Mouse (Mus musculus): Measurements from ENCODE around the gene Dcbld2. TPM values are rescaled to one million over a fixed set of nuclear protein-coding genes. Genes with fewer than 3 reads are reported as not detected.

Dcbld2 gene
- total and polyA plus RNA-seq, 2 experiments from 2014 or later = 4.1 to 26.5 TPM

GRCm38 (mm10) chr16:58393036-58393435, 15.2 kb upstream of the Dcbld2 start:
- Histone ChIP-seq H3K4me2 (ENCODE audit: low read depth, low read length) (no peak overlapping the region), H3K9ac (replicated peaks; ENCODE audit: low read depth, low read length) (no peak overlapping the region), H3K4me3 (ENCODE audit: low read depth, low read length) (no peak overlapping the region), H3K27ac (ENCODE audit: low read depth) (no peak overlapping the region), H3K27me3 (ENCODE audit: control insufficient read depth, insufficient read depth, low read length) (no peaks in the 10 kb centered on the region), H3K36me3 (replicated peaks; ENCODE audit: control insufficient read depth, insufficient read depth, low read length) (no peaks in the 10 kb centered on the region), H3K9me3 (replicated peaks; ENCODE audit: control insufficient read depth, low read length) (no peaks in the 10 kb centered on the region), H3K4me1 (ENCODE audit: control insufficient read depth, insufficient read depth) (peaks cover 7% of the 10 kb centered on the region; the same call in 1 of the 2 replicates)
- DNase-seq (ENCODE audit: low spot score) (no peak), ATAC-seq (ENCODE audit: insufficient read depth, low read depth) (no peak)
- WGBS = 43% methylated on average over 3 of the region's 3 CpGs
- TF ChIP-seq EP300 (IDR thresholded peaks at IDR 0.05; ENCODE audit: low read depth) (no peak), CTCF (IDR thresholded peaks at IDR 0.05; ENCODE audit: low read depth) (no peak)

DNA sequence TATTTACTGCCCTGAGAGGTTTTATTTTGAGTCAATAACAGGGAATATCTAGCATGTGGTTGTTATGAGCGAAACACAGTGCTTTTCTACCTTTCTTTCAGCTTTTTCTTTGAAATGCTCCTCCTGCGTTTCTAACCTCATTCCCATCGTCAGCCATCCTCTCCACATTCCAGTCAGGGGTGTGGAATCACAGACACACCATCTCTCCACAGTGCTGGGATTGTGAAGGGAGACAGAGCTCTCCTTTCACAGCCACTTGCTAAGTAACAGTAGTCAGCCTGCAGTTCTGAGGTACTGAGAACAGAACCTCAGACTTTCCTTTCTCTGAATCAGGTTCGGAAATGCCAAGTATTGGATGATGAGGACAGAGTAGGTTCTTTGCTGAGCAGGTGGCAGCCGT, 14.1 kb upstream of the Dcbld2 start:
- no peak overlapping the region for H3K9ac ChIP-seq (replicated peaks; ENCODE audit: low read depth, low read length)
- no peaks in the 10 kb centered on the region for H3K27me3 ChIP-seq (ENCODE audit: control insufficient read depth, insufficient read depth, low read length)
- no peaks in the 10 kb centered on the region for H3K36me3 ChIP-seq (replicated peaks; ENCODE audit: control insufficient read depth, insufficient read depth, low read length)
- ATAC-seq (ENCODE audit: insufficient read depth, low read depth) = no peak
- H3K4me3 ChIP-seq (ENCODE audit: low read depth, low read length) = no peak overlapping the region
- peaks cover 14% of the 10 kb centered on the region; the same call in 1 of the 2 replicates for H3K4me1 ChIP-seq (ENCODE audit: control insufficient read depth, insufficient read depth)
- WGBS = 74% methylated on average over 5 of the region's 5 CpGs
- no peak overlapping the region for H3K4me2 ChIP-seq (ENCODE audit: low read depth, low read length)
- no peak for DNase-seq (ENCODE audit: low spot score)
- no peak for TF ChIP-seq EP300 (IDR thresholded peaks at IDR 0.05; ENCODE audit: low read depth)
- no peak for TF ChIP-seq CTCF (IDR thresholded peaks at IDR 0.05; ENCODE audit: low read depth)
- H3K27ac ChIP-seq (ENCODE audit: low read depth) = no peak overlapping the region
- no peaks in the 10 kb centered on the region for H3K9me3 ChIP-seq (replicated peaks; ENCODE audit: control insufficient read depth, low read length)

DNA sequence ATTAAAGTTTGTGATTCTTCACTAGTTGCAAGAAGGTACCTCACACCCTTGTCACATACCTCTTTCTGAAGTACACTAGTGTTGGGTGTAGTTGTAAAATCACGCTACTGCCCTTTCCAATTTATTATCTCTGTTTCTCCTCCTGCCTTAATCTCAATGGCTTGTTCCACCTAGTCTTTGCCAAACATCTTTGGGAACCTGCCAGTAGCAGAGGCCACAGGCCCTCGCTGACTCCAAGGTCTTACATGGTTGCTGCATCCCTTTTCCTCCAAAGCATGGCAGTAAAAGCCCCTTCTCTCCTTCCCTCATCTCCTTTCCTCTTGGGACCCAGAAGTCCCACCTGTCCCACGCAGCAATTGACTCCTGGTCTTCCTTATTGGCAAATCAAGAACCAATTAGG, 9.6 kb upstream of the Dcbld2 start:
- H3K4me3 ChIP-seq (ENCODE audit: low read depth, low read length) = no peak overlapping the region
- no peaks in the 10 kb centered on the region for H3K36me3 ChIP-seq (replicated peaks; ENCODE audit: control insufficient read depth, insufficient read depth, low read length)
- ATAC-seq (ENCODE audit: insufficient read depth, low read depth) (no peak), DNase-seq (ENCODE audit: low spot score) (no peak)
- H3K27me3 ChIP-seq (ENCODE audit: control insufficient read depth, insufficient read depth, low read length) = no peaks in the 10 kb centered on the region
- 43% methylated on average over 3 of the region's 3 CpGs for WGBS
- TF ChIP-seq EP300 (IDR thresholded peaks at IDR 0.05; ENCODE audit: low read depth) (no peak), CTCF (IDR thresholded peaks at IDR 0.05; ENCODE audit: low read depth) (no peak)
- no peak overlapping the region for H3K9ac ChIP-seq (replicated peaks; ENCODE audit: low read depth, low read length)
- H3K27ac ChIP-seq (ENCODE audit: low read depth) = no peak overlapping the region
- peaks cover 10% of the 10 kb centered on the region; the same call in 1 of the 2 replicates for H3K4me1 ChIP-seq (ENCODE audit: control insufficient read depth, insufficient read depth)
- H3K9me3 ChIP-seq (replicated peaks; ENCODE audit: control insufficient read depth, low read length) = no peaks in the 10 kb centered on the region
- no peak overlapping the region for H3K4me2 ChIP-seq (ENCODE audit: low read depth, low read length)

- H3K27ac ChIP-seq (ENCODE audit: low read depth) = no peak overlapping the region
- H3K9ac ChIP-seq (replicated peaks; ENCODE audit: low read depth, low read length) = no peak overlapping the region
- H3K9me3 ChIP-seq (replicated peaks; ENCODE audit: control insufficient read depth, low read length) = no peaks in the 10 kb centered on the region
- no peak for TF ChIP-seq CTCF (IDR thresholded peaks at IDR 0.05; ENCODE audit: low read depth)
- no peak for TF ChIP-seq EP300 (IDR thresholded peaks at IDR 0.05; ENCODE audit: low read depth)
- DNase-seq (ENCODE audit: low spot score) = no peak
- ATAC-seq (ENCODE audit: insufficient read depth, low read depth) = no peak
- no peaks in the 10 kb centered on the region for H3K27me3 ChIP-seq (ENCODE audit: control insufficient read depth, insufficient read depth, low read length)
- H3K4me1 ChIP-seq (ENCODE audit: control insufficient read depth, insufficient read depth) = peaks cover 10% of the 10 kb centered on the region; the same call in 1 of the 2 replicates
- no peaks in the 10 kb centered on the region for H3K36me3 ChIP-seq (replicated peaks; ENCODE audit: control insufficient read depth, insufficient read depth, low read length)
- 88% methylated on average over 2 of the region's 2 CpGs for WGBS
- H3K4me2 ChIP-seq (ENCODE audit: low read depth, low read length) = no peak overlapping the region
- H3K4me3 ChIP-seq (ENCODE audit: low read depth, low read length) = no peak overlapping the region
Measured at GRCm38 (mm10) chr16:58401079-58401478, 7.2 kb upstream of the Dcbld2 start.

DNA sequence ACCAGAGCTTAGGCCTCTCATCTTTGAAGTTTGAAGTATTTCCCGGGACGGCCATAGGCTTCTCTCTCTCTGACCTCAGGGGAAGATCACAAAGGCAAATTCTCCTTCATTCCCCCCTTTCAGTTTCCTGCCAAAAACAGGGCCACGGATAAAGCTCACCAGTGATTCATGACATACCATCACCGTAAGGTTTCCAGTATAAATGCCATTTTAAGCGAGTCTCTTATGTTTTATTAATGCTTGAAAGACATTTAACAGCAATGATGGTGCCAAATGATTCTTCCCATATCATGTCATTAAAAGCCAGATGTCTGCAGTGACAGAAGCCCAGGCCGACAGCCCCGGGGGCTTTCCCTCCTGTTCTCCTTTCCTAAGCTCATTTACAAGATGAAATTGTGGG, 3.6 kb upstream of the Dcbld2 start:
- WGBS = 63% methylated on average over 7 of the region's 7 CpGs
- H3K9me3 ChIP-seq (replicated peaks; ENCODE audit: control insufficient read depth, low read length) = no peaks in the 10 kb centered on the region
- TF ChIP-seq EP300 (IDR thresholded peaks at IDR 0.05; ENCODE audit: low read depth) = no peak
- TF ChIP-seq CTCF (IDR thresholded peaks at IDR 0.05; ENCODE audit: low read depth) = no peak
- no peak for DNase-seq (ENCODE audit: low spot score)
- ATAC-seq (ENCODE audit: insufficient read depth, low read depth) = no peak
- H3K36me3 ChIP-seq (replicated peaks; ENCODE audit: control insufficient read depth, insufficient read depth, low read length) = no peaks in the 10 kb centered on the region
- no peaks in the 10 kb centered on the region for H3K4me1 ChIP-seq (ENCODE audit: control insufficient read depth, insufficient read depth)
- no peaks in the 10 kb centered on the region for H3K27me3 ChIP-seq (ENCODE audit: control insufficient read depth, insufficient read depth, low read length)
- no peak overlapping the region for H3K9ac ChIP-seq (replicated peaks; ENCODE audit: low read depth, low read length)
- no peak overlapping the region for H3K27ac ChIP-seq (ENCODE audit: low read depth)
- no peak overlapping the region for H3K4me3 ChIP-seq (ENCODE audit: low read depth, low read length)
- H3K4me2 ChIP-seq (ENCODE audit: low read depth, low read length) = no peak overlapping the region

DNA sequence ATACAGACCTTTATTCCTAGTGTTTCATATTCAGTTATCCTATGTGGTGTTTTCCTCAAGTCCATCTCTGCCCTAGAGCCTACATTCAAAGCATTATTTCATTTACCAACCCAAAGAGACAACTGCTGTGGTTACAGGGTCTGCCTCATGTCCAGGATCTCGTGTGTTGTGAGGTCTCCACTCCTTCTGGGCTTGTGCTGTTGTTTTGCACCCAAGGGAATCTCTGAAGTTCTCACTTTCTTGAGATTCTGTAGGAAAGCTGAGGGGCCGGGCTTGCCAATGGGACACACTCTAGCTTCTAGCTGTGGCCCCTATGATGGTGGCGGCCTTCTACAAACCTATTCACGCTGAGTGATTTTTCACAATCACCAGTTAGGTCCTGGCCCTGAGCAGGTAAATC, 3.0 kb upstream of the Dcbld2 start:
- Histone ChIP-seq H3K4me3 (ENCODE audit: low read depth, low read length) (no peak overlapping the region), H3K9ac (replicated peaks; ENCODE audit: low read depth, low read length) (no peak overlapping the region), H3K27ac (ENCODE audit: low read depth) (no peak overlapping the region), H3K4me1 (ENCODE audit: control insufficient read depth, insufficient read depth) (no peaks in the 10 kb centered on the region), H3K9me3 (replicated peaks; ENCODE audit: control insufficient read depth, low read length) (no peaks in the 10 kb centered on the region), H3K4me2 (ENCODE audit: low read depth, low read length) (no peak overlapping the region), H3K36me3 (replicated peaks; ENCODE audit: control insufficient read depth, insufficient read depth, low read length) (no peaks in the 10 kb centered on the region), H3K27me3 (ENCODE audit: control insufficient read depth, insufficient read depth, low read length) (no peaks in the 10 kb centered on the region)
- TF ChIP-seq EP300 (IDR thresholded peaks at IDR 0.05; ENCODE audit: low read depth) = no peak
- no peak for TF ChIP-seq CTCF (IDR thresholded peaks at IDR 0.05; ENCODE audit: low read depth)
- DNase-seq (ENCODE audit: low spot score) (no peak), ATAC-seq (ENCODE audit: insufficient read depth, low read depth) (no peak)
- WGBS = 84% methylated on average over 4 of the region's 4 CpGs
